Mouse (Mus musculus) hindbrain, embryonic 10.5 days (tissue): Measurements from ENCODE around the gene Pcyt2. TPM values are rescaled to one million over a fixed set of nuclear protein-coding genes. Genes with fewer than 3 reads are reported as not detected.

Experiments
- DNase-seq: peaks from one replicate; pipeline ENCODE4 v3.0.0-alpha.2; 2017; ENCODE audit warnings: low spot score
- H3K27ac ChIP-seq: fragments of 300-500 bp; sonication (generic); 2 replicates; pipeline ENCODE4 v1.5.1; 2016; ENCODE audit warnings: mild to moderate bottlenecking, moderate library complexity
- H3K27me3 ChIP-seq: fragments of 300-500 bp; sonication (generic); 2 replicates; pipeline ENCODE4 v1.6.1; 2016; ENCODE audit warnings: mild to moderate bottlenecking; ENCODE audit not compliant: poor library complexity, insufficient read depth, severe bottlenecking
- H3K36me3 ChIP-seq: fragments of 300-500 bp; sonication (generic); 2 replicates; pipeline ENCODE4 v1.6.1; 2016; ENCODE audit warnings: mild to moderate bottlenecking, moderate library complexity
- H3K4me1 ChIP-seq: fragments of 300-500 bp; sonication (generic); replicated peaks from 2 replicates; pipeline ENCODE4 v1.6.1; 2016; ENCODE audit warnings: mild to moderate bottlenecking
- H3K4me3 ChIP-seq: fragments of 300-500 bp; sonication (generic); 2 replicates; pipeline ENCODE4 v1.5.1; 2016; ENCODE audit warnings: mild to moderate bottlenecking, moderate library complexity
- H3K9me3 ChIP-seq: fragments of 300-500 bp; sonication (generic); 2 replicates; pipeline ENCODE4 v1.6.1; 2016; ENCODE audit warnings: mild to moderate bottlenecking, moderate library complexity
- WGBS: fragments of 180-500 bp; shearing (Covaris S2); methylation state at CpG from one replicate; pipeline ENCODE4 v1.1.7; 2016; 5-methylcytosine and 5-hydroxymethylcytosine counted together
- polyA plus RNA-seq: library from polyadenylated mRNA; unstranded; fragments of >200 nt; fragmentation: Nextera tagmentation; extraction: Ambion mirVana; gene quantifications from 2 replicates; pipeline ENCODE4 v1.2.1, GENCODE M21; 2016

The Pcyt2 gene
- polyA plus RNA-seq, 1 experiment from 2014 or later: 160 TPM

DNA sequence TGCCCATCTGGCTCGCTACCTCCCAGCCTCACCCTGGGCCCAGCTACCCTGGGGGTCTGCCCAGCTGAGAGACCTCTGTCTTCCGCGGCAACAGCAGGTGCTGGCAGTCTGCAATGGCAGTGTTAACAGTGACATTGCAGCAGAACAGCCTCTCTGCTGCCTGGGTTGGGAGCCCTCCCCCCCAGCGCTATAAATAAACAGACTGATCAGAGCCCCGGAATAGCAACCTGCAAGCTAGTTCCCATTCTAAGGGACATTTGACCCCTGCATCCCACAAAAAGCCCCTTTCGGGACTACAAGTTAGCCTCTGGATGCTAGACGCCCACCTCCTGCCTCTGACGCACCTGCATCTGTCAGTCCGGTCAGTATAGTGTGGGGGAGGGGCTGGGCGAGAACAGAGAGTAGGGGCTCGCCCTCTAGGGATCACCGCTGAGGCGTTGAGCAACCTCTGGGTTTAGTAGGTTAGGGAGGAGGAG, 30.3 kb upstream of the Pcyt2 start, which contains the start of gene Myadml2:
TSS of gene Myadml2 (minus strand) at position 158 of the 476 bp plus-strand sequence.
- Histone ChIP-seq H3K27ac (peak within 1 kb of the TSS; percentile 62; the same call in 1 of the 2 replicates), H3K27me3 (peaks cover 30% of the 10 kb centered on the region), H3K4me1 (peaks cover 26% of the 10 kb centered on the region), H3K9me3 (no peaks in the 10 kb centered on the region), H3K36me3 (no peaks in the 10 kb centered on the region), H3K4me3 (peak within 1 kb of the TSS; percentile 41)
- 5% methylated on average over 13 of the region's 13 CpGs for WGBS
- DNase-seq: peak; percentile 48

DNA sequence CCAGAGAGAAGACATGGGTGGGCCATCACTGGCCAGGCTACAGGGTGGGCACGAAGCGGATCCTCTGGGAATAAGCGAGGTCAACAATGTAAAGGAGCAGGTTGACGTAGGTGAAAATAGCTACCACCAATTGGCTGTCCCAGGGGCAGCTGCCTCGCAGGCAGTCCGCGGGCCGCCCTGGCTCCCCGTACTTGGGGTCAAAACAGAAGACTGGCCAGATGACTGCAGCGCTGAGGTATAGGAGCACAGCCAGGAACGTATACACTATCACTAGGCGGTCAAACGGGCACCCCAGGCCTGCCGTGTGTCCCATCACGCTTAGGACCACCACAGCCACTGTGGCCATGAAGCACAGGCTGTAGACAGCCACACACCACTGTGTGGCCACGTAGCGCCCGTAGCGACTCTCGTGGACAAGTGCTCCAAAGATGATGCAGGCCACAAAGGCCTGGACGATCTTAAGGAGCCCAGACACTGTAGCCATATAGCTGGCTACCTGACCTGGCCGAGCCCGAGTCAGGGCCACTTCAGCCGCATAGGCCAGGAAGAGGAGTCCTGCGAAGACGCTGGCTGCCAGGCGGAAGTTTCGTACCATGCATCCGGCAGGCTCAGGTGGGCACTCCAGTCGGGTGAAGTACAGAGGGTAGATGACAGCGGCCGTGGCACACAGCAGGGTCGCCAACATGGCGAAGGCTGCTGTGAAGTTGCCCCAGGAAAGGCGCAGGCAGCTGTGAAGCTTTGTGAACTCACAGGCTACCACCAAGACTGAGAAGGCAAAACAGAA, 29.5 kb upstream of the Pcyt2 start:
- Histone ChIP-seq H3K27ac (peak overlapping the region; percentile 62; the same call in 1 of the 2 replicates), H3K4me1 (peaks cover 34% of the 10 kb centered on the region), H3K9me3 (no peaks in the 10 kb centered on the region), H3K27me3 (peaks cover 36% of the 10 kb centered on the region), H3K36me3 (no peaks in the 10 kb centered on the region), H3K4me3 (peak overlapping the region; percentile 41)
- WGBS: 73% methylated on average over 35 of the region's 35 CpGs
- DNase-seq: no peak

DNA sequence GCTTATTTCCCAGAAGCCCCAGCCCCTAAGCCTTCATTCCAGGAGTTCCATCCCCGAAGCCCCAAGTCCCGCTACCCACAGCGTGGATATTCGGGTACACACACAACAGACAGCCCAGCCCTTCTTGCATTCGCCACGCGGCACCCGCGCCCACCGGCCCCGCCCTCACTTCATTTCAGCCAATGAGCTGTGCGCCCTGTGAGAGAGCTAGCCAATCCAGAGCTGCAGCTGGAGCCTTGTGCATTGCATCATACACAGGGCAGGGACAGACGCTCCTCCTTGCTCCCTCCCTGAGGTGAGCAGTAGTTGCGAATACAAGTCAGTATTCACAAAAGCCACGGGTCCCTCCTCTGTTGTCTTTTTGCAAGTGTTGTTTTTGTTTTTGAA, 25.9 kb upstream of the Pcyt2 start, which contains the start of gene Pycr1:
TSS of gene Pycr1 (minus strand) at position 169 of the 387 bp plus-strand sequence.
- H3K4me1 ChIP-seq: peaks cover 46% of the 10 kb centered on the region
- H3K36me3 ChIP-seq: no peaks in the 10 kb centered on the region
- peak within 1 kb of the TSS; percentile 88 for H3K27ac ChIP-seq
- H3K9me3 ChIP-seq: no peaks in the 10 kb centered on the region
- 0% methylated on average over 15 of the region's 15 CpGs for WGBS
- H3K4me3 ChIP-seq: peak within 1 kb of the TSS; percentile 69
- peak; percentile 95 for DNase-seq
- H3K27me3 ChIP-seq: peaks cover 40% of the 10 kb centered on the region

DNA sequence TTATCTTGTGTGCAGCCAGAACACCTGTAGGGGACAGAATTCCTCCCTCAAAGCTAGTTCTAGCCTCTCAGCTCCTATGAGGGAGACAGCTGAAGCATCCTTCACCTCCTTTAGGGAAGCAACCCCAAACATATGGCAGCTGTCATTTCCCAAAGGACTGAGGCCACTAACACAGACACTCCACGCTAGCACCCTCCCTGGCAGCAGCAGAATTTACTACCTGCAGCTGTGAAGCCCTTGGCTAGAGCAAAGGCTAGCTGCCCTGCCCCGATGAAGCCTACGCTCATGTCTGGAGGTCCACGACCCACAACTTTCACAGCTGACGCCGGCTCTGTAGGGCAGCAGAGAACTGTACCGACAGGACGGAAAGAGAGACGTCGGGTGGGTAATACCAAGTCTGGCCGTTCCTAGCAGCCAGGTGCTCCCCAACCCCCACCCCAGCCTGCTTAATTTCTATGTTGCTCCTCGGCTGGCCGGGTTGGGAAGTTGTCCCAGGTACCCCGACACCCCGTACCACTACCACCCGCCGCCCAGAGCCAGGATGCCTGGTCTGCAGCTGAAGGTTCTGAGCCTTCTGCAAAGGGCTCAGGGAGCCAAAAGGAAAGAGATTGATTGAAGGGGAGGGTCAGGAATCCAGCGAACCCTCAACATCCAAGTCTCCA, 25.3 kb upstream of the Pcyt2 start:
- peaks cover 43% of the 10 kb centered on the region for H3K4me1 ChIP-seq
- no peaks in the 10 kb centered on the region for H3K9me3 ChIP-seq
- H3K36me3 ChIP-seq: no peaks in the 10 kb centered on the region
- peak overlapping the region; percentile 88 for H3K27ac ChIP-seq
- peaks cover 38% of the 10 kb centered on the region for H3K27me3 ChIP-seq
- WGBS: 3% methylated on average over 18 of the region's 18 CpGs
- peak overlapping the region; percentile 69 for H3K4me3 ChIP-seq
- DNase-seq: no peak

DNA sequence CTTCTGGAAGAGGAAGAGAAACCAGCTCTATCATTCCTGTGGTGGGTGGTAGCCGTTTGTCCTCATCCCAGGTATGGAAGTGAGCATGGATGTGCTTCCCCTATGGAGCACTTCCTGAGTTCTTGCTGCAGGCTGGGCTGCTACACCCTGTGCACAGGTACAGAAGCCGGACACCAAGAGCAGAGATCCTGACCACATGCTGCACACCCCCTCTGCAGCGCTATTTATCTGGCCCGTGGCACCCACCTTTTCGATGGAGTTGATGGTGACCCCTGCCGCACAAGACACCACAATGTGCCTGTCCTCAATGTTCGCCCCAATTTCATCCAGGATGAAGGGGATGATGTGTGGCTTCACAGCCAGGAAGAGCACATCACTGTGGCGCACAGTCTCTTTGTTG, 24.1 kb upstream of the Pcyt2 start:
- peak overlapping the region; percentile 24; the same call in 1 of the 2 replicates for H3K27ac ChIP-seq
- no peak for DNase-seq
- H3K4me3 ChIP-seq: no peak overlapping the region
- peaks cover 33% of the 10 kb centered on the region for H3K4me1 ChIP-seq
- 92% methylated on average over 8 of the region's 8 CpGs for WGBS
- peaks cover 26% of the 10 kb centered on the region for H3K27me3 ChIP-seq
- H3K9me3 ChIP-seq: no peaks in the 10 kb centered on the region
- no peaks in the 10 kb centered on the region for H3K36me3 ChIP-seq

DNA sequence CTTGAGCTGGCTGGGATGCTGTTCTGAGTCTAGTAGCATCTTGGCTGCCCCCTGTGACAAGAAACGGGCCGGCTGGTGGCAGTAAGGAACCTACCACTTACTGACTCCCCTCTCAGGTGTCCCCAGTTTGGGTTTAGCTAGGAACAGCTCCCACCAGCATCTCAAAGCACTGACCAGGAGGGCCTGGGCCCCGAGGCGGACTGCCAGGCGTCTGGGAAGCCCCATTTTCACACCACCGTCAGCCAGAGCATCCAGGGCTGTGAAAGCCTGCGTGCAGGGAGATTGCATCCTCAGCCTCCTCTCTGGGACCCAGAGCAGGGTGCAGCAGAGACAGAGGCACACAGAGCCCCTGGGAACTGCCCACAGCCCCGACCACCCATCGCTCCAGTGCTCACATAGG, 23.5 kb upstream of the Pcyt2 start:
- no peaks in the 10 kb centered on the region for H3K9me3 ChIP-seq
- H3K27ac ChIP-seq: peak overlapping the region; percentile 2; the same call in 1 of the 2 replicates
- 69% methylated on average over 9 of the region's 9 CpGs for WGBS
- H3K27me3 ChIP-seq: peaks cover 20% of the 10 kb centered on the region
- DNase-seq: no peak
- H3K4me3 ChIP-seq: no peak overlapping the region
- H3K4me1 ChIP-seq: peaks cover 31% of the 10 kb centered on the region
- H3K36me3 ChIP-seq: no peaks in the 10 kb centered on the region

DNA sequence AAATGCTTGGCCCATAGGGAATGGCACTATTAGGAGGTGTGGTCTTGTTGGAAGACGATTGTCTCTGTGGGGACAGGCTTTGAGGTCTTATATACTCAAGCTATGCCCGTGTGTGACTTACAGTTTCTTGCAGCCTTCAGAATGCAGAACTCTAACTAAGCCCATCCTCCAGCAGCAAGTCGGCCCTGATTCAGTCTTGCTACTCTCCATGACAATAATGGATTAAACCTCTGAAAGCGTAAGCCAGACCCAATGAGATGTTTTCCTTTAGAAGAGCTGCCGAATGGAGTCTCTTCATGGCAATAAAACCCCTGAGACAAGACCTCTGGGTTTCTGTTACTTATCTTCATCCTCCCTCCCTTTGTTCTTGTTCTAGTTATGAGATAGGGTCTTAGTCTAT, 17.1 kb upstream of the Pcyt2 start:
- DNase-seq: no peak
- Histone ChIP-seq H3K4me1 (peaks cover 37% of the 10 kb centered on the region), H3K4me3 (0 out of 2 replicates have a peak overlapping the region, but pooled peaks have one; percentile 96), H3K9me3 (no peaks in the 10 kb centered on the region), H3K36me3 (peaks cover 5% of the 10 kb centered on the region), H3K27me3 (no peaks in the 10 kb centered on the region), H3K27ac (no peak overlapping the region)
- WGBS: 86% methylated on average over 5 of the region's 5 CpGs

DNA sequence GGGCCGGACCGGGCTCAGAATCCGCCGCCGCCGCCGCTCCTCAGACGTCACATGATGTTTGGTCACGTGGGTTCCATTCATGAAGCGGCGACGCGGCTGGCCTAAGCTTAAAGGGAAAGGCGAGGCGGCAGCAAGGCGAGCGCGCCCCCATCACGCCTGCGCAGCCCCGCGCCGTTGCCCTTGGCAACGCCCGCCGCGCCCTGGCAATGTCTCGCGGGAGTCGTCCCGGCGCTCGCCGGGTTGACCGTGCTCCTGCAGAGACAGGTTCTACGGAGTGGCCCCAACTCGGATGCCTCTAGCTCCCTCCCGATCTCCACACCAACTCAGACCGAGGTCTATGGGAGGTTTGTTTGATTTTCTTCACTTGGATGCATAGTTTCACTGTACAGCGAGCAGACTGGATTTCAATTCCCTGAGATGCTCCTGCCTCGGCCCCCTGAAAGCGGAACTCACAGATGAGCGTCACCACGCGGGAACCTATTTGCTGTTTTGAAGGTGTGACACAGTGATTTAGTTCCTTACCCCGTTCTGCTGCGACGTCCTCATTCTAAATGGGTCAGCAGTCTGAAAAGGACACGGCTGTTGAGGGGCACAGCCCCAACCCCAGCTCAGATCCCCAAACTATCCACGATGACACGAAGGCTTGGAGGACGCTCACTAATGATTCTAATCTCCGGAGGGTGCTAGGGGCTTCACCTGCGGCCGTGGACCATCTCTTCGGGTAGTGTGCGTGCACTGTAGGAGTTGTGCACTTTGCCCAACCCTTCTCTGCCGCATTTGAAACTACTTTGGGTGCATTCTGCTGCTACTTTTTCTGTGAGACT, 16.0 kb upstream of the Pcyt2 start, which contains the start of gene Mafg:
TSS of gene Mafg (minus strand) at position 81 of the 824 bp plus-strand sequence.
- Histone ChIP-seq H3K27me3 (no peaks in the 10 kb centered on the region), H3K4me3 (peak within 1 kb of the TSS; percentile 96), H3K4me1 (peaks cover 47% of the 10 kb centered on the region), H3K27ac (peak within 1 kb of the TSS; percentile 98), H3K36me3 (peaks cover 16% of the 10 kb centered on the region), H3K9me3 (no peaks in the 10 kb centered on the region)
- DNase-seq: peak; percentile 95
- 10% methylated on average over 58 of the region's 58 CpGs for WGBS

DNA sequence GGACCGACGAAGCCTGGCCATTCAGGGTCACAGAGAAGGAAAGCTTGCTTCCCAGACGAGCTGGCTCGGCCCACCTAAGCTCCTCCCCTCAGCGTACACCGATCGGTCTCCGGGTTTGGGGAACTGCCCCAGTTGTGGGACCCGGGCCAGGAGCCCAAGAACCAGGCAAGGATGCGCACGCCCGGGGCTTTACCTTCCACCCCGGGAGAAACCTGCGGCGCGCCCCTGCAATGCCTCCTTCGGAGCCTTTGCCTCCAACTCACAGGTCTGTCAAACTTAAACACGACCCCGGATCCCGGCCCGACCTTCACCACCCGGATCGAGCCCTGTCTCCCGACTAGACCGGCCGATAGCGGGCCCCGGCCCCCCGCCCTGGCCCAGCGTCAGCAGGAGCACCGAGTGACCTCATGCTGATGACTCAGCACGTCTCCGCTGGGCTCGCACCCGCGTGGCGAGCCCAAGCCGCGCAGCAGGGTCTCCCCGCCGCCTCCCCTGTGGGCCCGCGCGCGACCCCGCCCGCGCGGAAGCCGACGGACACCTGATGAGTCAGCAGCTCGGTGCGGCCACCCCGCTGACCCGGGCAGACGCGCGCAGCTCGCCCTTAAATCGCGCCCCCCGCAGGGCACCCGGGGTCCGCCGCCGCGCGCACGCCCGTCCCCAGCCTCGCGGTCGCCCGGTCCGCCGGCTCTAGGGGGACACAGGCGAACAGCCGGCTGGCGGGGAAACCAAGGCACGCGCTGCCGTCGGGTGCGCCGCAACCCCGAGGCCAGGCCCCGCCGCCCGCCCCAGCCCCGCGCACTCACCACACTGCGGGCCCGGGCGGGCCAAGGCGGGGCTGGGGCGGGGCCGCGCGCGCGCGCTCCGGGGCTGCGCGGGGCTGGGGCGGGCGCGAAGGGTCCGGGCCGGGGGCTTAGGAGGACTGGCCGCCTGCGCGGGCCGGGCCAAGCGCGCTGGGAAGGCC, 15.1 kb upstream of the Pcyt2 start:
- H3K4me3 ChIP-seq: peak overlapping the region; percentile 96
- peak overlapping the region; percentile 98 for H3K27ac ChIP-seq
- peaks cover 22% of the 10 kb centered on the region for H3K36me3 ChIP-seq
- WGBS: under 1% methylated on average over 116 of the region's 116 CpGs
- H3K27me3 ChIP-seq: no peaks in the 10 kb centered on the region
- no peaks in the 10 kb centered on the region for H3K9me3 ChIP-seq
- DNase-seq: peak; percentile 72
- peaks cover 48% of the 10 kb centered on the region for H3K4me1 ChIP-seq

DNA sequence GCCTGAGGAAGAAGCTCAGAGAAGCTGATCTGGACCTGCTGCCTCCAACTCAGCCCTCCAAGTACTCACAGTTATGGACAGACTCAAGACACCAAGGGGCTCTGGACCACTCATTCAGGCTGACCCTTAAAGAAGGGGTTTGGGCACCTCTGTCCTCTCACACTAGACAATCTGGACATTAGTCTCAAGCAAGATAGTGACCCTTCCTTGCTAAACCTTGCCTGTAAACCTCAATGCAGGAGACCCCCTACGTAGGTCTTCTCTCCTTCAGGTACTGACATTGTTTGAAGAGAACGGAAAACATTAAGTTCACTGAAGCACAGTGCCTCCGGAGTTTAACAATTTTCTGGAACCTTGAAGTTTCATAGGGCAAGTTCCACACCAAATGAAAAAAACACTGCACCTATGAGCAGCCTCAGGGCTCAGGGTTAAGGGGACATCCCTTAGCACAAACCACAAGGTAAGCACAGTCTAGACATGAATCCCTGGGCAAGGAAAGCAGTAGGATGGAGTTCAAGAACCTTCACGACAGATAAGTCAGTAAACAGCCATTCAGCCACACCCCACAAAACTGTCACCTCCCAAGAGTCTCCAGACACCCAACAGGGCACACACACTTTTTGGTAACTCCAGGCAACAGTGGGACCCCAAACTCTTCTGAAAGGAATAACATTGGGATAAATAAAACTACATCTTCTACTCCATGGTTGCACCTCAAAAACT, 14.2 kb upstream of the Pcyt2 start:
- no peak for DNase-seq
- no peaks in the 10 kb centered on the region for H3K27me3 ChIP-seq
- H3K4me1 ChIP-seq: peaks cover 51% of the 10 kb centered on the region
- peak overlapping the region; percentile 98 for H3K27ac ChIP-seq
- peak overlapping the region; percentile 96 for H3K4me3 ChIP-seq
- no peaks in the 10 kb centered on the region for H3K9me3 ChIP-seq
- 72% methylated on average over 4 of the region's 4 CpGs for WGBS
- peaks cover 32% of the 10 kb centered on the region for H3K36me3 ChIP-seq
